8 mouse cellular contexts compared by ENCODE assay signal in the genomic region with DNA sequence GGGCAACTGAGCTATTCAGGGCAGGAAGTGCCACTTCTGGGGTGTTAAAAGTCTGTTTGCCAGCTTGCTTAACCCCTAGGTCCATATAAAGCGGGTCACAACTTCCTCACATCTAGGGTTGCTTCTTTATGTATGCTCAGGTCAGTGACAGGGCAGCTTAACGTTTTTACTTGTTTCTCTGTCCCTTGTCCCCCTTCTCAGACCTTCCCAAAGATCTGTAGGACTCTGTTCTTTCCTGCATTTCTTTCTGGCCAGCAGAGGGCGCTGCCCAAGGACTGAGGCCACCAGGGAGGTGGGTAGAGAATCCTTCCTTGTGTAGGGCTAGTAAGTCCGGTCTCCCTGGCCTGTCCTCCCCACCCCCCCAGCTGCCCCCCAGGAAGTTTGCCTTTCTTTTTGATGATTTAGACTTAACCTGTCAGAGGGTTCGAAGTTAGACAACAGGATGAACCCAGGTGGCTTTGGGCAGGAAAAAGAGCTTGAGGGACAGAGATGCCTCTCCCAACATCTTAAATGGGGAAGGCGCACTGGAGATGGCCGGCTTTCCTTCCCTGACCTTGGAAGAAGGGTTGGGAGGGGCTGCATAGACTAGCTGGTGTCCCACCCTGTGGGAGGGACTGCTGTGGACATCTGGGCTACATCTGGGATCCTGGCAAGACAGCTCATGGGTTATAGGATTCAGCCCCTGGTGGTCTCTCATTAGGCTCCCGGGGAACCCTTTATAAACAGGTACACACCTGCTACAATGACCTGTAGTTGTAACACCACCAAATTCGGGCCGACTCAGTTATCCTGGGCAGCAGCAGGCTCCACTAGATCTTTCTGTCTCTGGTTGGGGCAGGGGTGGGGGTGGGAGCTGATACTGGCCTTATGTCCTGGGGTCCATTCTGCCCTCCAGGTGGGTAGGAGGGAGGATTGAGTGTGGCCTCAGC. TPM values are rescaled to one million over a fixed set of nuclear protein-coding genes. Genes with fewer than 3 reads are reported as not detected.
A peak's percentile ranks its signal among the peaks of the same experiment; 100 is the strongest.
DNase-seq lines count a peak whose midpoint lies in the region; ATAC-seq and TF ChIP-seq lines count a peak whose summit lies in the region.

No protein-coding gene starts in this region.

- no peaks in the 10 kb centered on the region for H3K36me3 ChIP-seq in embryonic facial prominence, embryonic 10.5 days (replicated peaks)
- no peaks in the 10 kb centered on the region for H3K36me3 ChIP-seq in kidney, adult 2 months (ENCODE audit: control insufficient read depth, insufficient read depth, low read length)
- H3K36me3 ChIP-seq in liver, adult 2 months (ENCODE audit: control insufficient read depth, insufficient read depth, low read length), result no peaks in the 10 kb centered on the region

- H3K79me2 ChIP-seq in liver, adult 2 months (ENCODE audit: control insufficient read depth, insufficient read depth, low read length), result no peaks in the 10 kb centered on the region

- no peak overlapping the region for H3K9ac ChIP-seq in liver, adult 2 months (ENCODE audit: low read depth, low read length)

- H3K27me3 ChIP-seq in embryonic facial prominence, embryonic 10.5 days (replicated peaks; ENCODE audit: low read depth, poor library complexity, severe bottlenecking), result peaks cover 32% of the 10 kb centered on the region
- H3K27me3 ChIP-seq in kidney, adult 2 months (replicated peaks; ENCODE audit: control insufficient read depth, insufficient read depth, low read length), result no peaks in the 10 kb centered on the region
- no peaks in the 10 kb centered on the region for H3K27me3 ChIP-seq in liver, adult 2 months (ENCODE audit: control insufficient read depth, insufficient read depth, low read length)

- TF ChIP-seq POLR2A in kidney, adult 2 months (IDR thresholded peaks at IDR 0.05; ENCODE audit: low read depth, low read length), result no peak
- no peak for TF ChIP-seq POLR2A in liver, adult 2 months (IDR thresholded peaks at IDR 0.05; ENCODE audit: extremely low read depth, insufficient read depth, low read length)

- ATAC-seq in monocyte, adult 5-6 weeks (replicated peaks; ENCODE audit: insufficient number of reproducible peaks, low FRiP score, low TSS enrichment, poor library complexity, severe bottlenecking), result peak; percentile 27; the same call in 1 of the 2 replicates

- H3K4me1 ChIP-seq in embryonic facial prominence, embryonic 10.5 days, result peaks cover 64% of the 10 kb centered on the region
- peaks cover 4% of the 10 kb centered on the region; the same call in 1 of the 2 replicates for H3K4me1 ChIP-seq in kidney, adult 2 months (ENCODE audit: control insufficient read depth, insufficient read depth, low read length)
- H3K4me1 ChIP-seq in liver, adult 2 months (ENCODE audit: control insufficient read depth, insufficient read depth, low read length), result peaks cover 8% of the 10 kb centered on the region

- peak; percentile 80 for DNase-seq in 3T3-L1 (ENCODE audit: low read depth, low spot score)
- peak; percentile 92 for DNase-seq in adrenal gland, postnatal 14 days
- DNase-seq in embryonic facial prominence, embryonic 10.5 days (ENCODE audit: low spot score), result peak; percentile 91
- peak; percentile 97 for DNase-seq in heart, adult 11 months
- DNase-seq in kidney, adult 2 months, result peak; percentile 83
- peak; percentile 53 for DNase-seq in liver, adult 2 months (ENCODE audit: extremely low read depth, low read depth, low spot score)
- DNase-seq in spleen, postnatal 36 days (ENCODE audit: low spot score in 2 of 2), result peak; percentile 42 to 55

- H3K9me3 ChIP-seq in embryonic facial prominence, embryonic 10.5 days, result no peaks in the 10 kb centered on the region

- peak; percentile 83 for TF ChIP-seq CTCF in kidney, adult 2 months (conservative IDR thresholded peaks at IDR 0.05; ENCODE audit: insufficient read depth, insufficient read length, low read depth, low read length)
- peak; percentile 91 for TF ChIP-seq CTCF in liver, adult 2 months (IDR thresholded peaks at IDR 0.05; ENCODE audit: low read depth, low read length)

- WGBS in embryonic facial prominence, embryonic 10.5 days, result 6% methylated on average over 10 of the region's 10 CpGs
- WGBS in kidney, adult 2 months, result 16% methylated on average over 10 of the region's 10 CpGs
- WGBS in liver, adult 2 months, result 20% methylated on average over 10 of the region's 10 CpGs

- peak overlapping the region; percentile 58 for H3K4me3 ChIP-seq in embryonic facial prominence, embryonic 10.5 days
- H3K4me3 ChIP-seq in kidney, adult 2 months (ENCODE audit: insufficient read depth, low read depth, low read length), result no peak overlapping the region
- H3K4me3 ChIP-seq in liver, adult 2 months (ENCODE audit: insufficient read depth, low read depth, low read length), result no peak overlapping the region

- peak overlapping the region; percentile 94 for H3K27ac ChIP-seq in embryonic facial prominence, embryonic 10.5 days (replicated peaks)
- H3K27ac ChIP-seq in kidney, adult 2 months (ENCODE audit: insufficient read depth, low read depth, low read length), result no peak overlapping the region
- no peak overlapping the region for H3K27ac ChIP-seq in liver, adult 2 months (replicated peaks; ENCODE audit: insufficient read depth, low read depth, low read length)

RNA-seq across cellular contexts. Expression of a gene that starts 2.0 kb away (rescaled TPM):
- total RNA-seq in adrenal gland, postnatal 14 days (2021), result not detected in 2 replicates
- not detected in 2 replicates for polyA plus RNA-seq in embryonic facial prominence, embryonic 10.5 days (2016; fragmentation: Nextera tagmentation; extraction: Ambion mirVana)
- polyA plus RNA-seq in kidney, adult 2 months (2012; rRNA removed), result not detected in 2 replicates
- total RNA-seq in liver, adult 2 months (2014; rRNA removed), result not detected in 2 replicates
- not detected in 2 replicates for polyA plus RNA-seq in liver, adult 2 months (2012; rRNA removed)
- total RNA-seq in monocyte, adult 5-6 weeks (2017), result not detected in 3 replicates

RNA-seq across cellular contexts. Expression of a gene that starts 48.9 kb away (rescaled TPM):
- 45.4 and 48.1 TPM in 2 replicates for total RNA-seq in adrenal gland, postnatal 14 days (2021)
- polyA plus RNA-seq in embryonic facial prominence, embryonic 10.5 days (2016; fragmentation: Nextera tagmentation; extraction: Ambion mirVana), result 41.6 and 51.6 TPM in 2 replicates
- 77.9 and 90.1 TPM in 2 replicates for polyA plus RNA-seq in kidney, adult 2 months (2012; rRNA removed)
- 23.0 and 35.4 TPM in 2 replicates for total RNA-seq in liver, adult 2 months (2014; rRNA removed)
- polyA plus RNA-seq in liver, adult 2 months (2012; rRNA removed), result 98.6 and 99.2 TPM in 2 replicates
- total RNA-seq in monocyte, adult 5-6 weeks (2017), result 17.1 to 29.0 TPM (median 19.7 TPM) in 3 replicates

RNA-seq across cellular contexts. Expression of a gene that starts 49.5 kb away (rescaled TPM):
- 119 and 122 TPM in 2 replicates for total RNA-seq in adrenal gland, postnatal 14 days (2021)
- 156 and 170 TPM in 2 replicates for polyA plus RNA-seq in embryonic facial prominence, embryonic 10.5 days (2016; fragmentation: Nextera tagmentation; extraction: Ambion mirVana)
- polyA plus RNA-seq in kidney, adult 2 months (2012; rRNA removed), result 168 and 199 TPM in 2 replicates
- total RNA-seq in liver, adult 2 months (2014; rRNA removed), result 86.3 and 111 TPM in 2 replicates
- polyA plus RNA-seq in liver, adult 2 months (2012; rRNA removed), result 224 and 259 TPM in 2 replicates
- 7.8 to 26.8 TPM (median 18.1 TPM) in 3 replicates for total RNA-seq in monocyte, adult 5-6 weeks (2017)
